Mouse (Mus musculus) E14TG2a.4 (cell line): Measurements from ENCODE around the gene Pde2a.

Experiments used
- CTCF ChIP-seq: conservative IDR thresholded peaks from 2 replicates; pipeline ENCODE4 v1.5.1; 2014; ENCODE audit warnings: low read length
- POU5F1 ChIP-seq: IDR thresholded peaks from 2 replicates; pipeline ENCODE4 v1.6.1; 2014; ENCODE audit warnings: low read length, borderline replicate concordance

- TF ChIP-seq CTCF (no peak), POU5F1 (no peak)
Measured at GRCm38 (mm10) chr7:101459923-101460607, 38.6 kb downstream of the Pde2a start.
